Mouse (Mus musculus): Measurements from ENCODE around the gene Pkib.

- TF ChIP-seq CTCF (IDR thresholded peaks at IDR 0.05; ENCODE audit: extremely low read depth, insufficient read depth, insufficient read length, insufficient replicate concordance), result no peak
- TF ChIP-seq POLR2A (IDR thresholded peaks at IDR 0.05; ENCODE audit: low read depth, low read length), result no peak
Observed at GRCm38 (mm10) chr10:57663758-57664157, 32.0 kb downstream of the Pkib start.

Measured in spleen, adult 2 months (tissue).